Mouse (Mus musculus) lung, postnatal 25 days (tissue): ENCODE measurements around the gene Smco3.
"Not testable (repeated sequence)": the region's sequence is repeated elsewhere in the genome, so short reads cannot be mapped to it uniquely, and the experiment has no call there.

Experiments
- DNase-seq: peaks from one replicate; pipeline ENCODE4 v3.0.0; 2022; ENCODE audit warnings: low spot score

Gene Smco3

GRCm38 (mm10) chr6:136805409-136805775 is 29.9 kb downstream of the Smco3 start:
- no peak for DNase-seq

- DNase-seq, result no peak
These were observed 30.4 kb downstream of the Smco3 start for GRCm38 (mm10) chr6:136804705-136805408.

DNA sequence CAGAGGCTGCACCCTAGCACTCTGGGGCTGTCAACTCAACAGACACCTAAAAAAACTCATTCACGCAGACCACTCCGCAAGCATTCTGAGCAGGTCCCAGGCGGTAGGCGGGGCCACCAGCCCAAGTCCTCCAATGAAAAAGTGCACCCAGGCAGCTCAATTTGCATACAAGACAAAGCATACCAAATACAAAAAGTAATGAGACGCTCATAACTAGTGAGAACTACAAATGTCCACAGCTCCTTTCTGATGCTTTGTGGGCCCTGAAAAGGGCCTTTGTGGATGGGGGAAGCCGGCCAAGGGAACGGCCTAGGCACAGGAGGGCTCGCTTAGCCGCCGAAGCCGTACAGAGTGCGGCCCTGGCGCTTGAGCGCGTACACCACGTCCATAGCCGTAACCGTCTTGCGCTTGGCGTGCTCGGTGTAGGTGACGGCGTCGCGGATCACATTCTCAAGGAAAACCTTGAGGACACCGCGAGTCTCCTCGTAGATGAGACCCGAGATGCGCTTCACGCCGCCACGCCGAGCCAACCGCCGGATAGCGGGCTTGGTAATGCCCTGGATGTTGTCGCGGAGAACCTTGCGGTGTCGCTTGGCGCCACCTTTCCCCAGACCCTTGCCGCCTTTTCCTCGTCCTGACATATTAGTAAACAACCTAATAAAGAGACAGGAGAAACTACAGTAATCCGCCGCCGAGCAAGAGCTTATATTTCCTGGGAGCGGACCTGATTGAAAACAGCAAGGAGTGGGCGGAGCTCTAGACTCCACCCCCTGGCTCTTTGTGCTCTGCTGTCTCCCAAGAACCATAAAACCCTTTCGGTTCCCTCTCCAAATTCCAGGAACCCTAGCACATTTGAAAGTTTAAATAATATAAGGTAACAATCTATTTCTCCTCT is 31.3 kb downstream of the Smco3 start, which contains the start of gene Hist4h4:
Gene Hist4h4 (minus strand): TSS at position 677 of the 895 bp plus-strand sequence.
- DNase-seq, result peak; percentile 97

- no peak for DNase-seq
These were observed 32.0 kb downstream of the Smco3 start for GRCm38 (mm10) chr6:136803093-136803738.

DNA sequence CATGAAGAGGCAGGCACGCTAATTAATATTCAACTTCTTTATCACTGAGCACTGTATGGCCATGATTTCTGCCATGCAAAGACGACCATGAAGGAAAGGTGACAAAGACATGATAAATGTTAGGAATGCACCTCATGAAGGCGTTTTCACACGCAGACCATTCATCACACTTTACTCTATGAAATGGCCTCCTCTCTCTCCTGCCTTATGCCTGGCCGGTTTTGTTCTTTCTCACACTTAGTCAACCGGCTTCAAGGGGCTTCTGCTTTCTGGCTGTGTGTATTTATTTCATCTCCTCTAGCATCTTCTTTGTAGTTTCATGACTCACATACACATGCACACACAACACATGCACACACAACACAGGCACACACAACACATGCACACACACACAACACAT is 34.0 kb downstream of the Smco3 start:
- DNase-seq, result no peak

DNA sequence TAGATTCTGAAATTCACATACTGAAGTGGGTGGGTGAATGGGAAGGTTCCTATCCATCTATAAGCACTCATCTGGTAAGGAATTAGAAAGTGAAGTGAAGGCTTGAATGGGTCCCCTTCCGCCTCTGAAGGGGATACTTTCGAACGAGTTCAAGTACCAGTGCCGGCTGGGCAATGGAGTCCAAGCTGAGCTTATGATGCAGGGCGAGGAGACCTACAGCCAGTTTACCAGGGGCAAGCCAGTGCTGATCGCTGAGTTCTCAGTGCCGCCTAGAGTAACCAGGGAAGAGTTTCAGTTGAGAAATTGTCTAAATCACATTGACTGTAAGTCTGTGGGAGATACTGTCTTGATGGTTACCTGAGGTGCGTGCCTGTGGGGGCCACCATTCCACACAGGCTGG is 34.5 kb downstream of the Smco3 start:
- DNase-seq, result no peak

- not testable (repeated sequence) for DNase-seq
These were observed 37.2 kb downstream of the Smco3 start for GRCm38 (mm10) chr6:136797874-136798693.

- DNase-seq, result no peak
These were observed 39.4 kb downstream of the Smco3 start for GRCm38 (mm10) chr6:136795850-136796249.

- no peak for DNase-seq
These were observed 40.1 kb downstream of the Smco3 start for GRCm38 (mm10) chr6:136795110-136795509.

DNA sequence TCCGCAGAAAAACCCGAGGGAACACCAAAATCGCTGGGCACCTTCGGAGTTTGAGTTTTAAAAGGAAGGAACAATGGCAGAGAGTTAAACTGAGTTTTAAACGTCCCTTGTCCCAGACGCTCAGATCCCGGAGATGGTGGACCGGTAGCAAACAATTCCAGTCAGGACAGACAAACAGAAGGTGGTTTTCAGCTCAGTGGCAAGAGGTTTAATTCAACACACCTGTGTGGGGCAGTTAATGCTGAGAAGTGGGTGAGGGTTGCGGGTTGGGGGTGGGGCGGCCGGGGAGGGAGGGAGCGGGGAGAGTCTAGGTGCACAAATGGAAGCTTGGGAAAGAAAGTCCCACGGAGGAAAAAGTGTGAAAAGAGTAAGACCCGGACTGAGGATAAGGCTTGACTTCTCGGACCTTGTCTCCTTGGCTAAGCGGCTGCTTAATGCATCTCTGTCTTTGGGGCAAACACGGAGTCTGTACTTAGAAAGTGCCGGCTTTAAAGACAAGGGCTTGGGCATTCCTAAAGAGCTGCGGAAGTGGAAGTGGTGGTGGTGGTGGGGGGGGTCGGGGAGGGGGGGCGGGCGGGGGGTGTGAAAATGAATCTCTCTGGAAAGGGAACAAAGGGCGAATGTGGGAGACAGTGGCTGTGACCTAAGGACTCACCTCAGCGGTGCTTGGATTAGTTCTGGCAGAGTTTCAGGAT is 41.3 kb downstream of the Smco3 start:
- no peak for DNase-seq

GRCm38 (mm10) chr6:136792884-136793758 is 42.1 kb downstream of the Smco3 start:
- DNase-seq, result no peak

DNA sequence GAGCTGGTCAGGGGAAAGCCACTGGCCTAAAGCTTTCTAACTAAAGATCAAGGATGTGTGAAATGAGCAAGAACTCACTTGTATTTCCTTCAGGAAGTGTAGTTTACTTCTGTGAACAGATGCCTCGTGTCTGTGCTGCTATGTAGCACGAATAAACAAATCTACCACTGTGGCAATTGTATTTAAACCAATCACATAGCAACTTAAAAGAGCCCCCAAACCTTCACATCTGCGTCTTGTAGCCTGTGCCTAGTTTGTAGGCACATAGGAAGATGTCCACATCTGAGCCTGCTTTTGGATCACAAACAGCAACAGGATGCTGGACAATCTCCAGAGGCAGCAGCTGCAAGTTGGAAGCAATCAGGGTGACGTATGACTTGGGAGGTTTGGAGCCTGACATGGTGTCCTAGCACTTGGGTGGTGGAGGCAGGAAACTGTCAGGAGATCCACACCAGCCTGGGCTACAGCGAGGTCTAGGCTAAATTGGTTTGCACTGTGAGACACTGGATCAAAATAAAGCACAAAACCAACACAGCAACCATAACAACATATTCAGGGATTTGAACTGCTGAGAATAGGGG is 45.8 kb downstream of the Smco3 start:
- peak; percentile 77 for DNase-seq

- DNase-seq, result no peak
These were observed 52.5 kb downstream of the Smco3 start for GRCm38 (mm10) chr6:136782761-136783160.

GRCm38 (mm10) chr6:136782146-136782545 is 53.1 kb downstream of the Smco3 start:
- no peak for DNase-seq

GRCm38 (mm10) chr6:136781377-136781986 is 53.8 kb downstream of the Smco3 start, which contains the start of gene Gucy2c:
Gene Gucy2c (minus strand): TSS chr6:136781765.
- DNase-seq, result no peak
